Mouse (Mus musculus): ENCODE results near the gene Lce1a2. TPM values are rescaled to one million over a fixed set of nuclear protein-coding genes. Genes with fewer than 3 reads are reported as not detected.

The Lce1a2 gene
- polyA plus RNA-seq, 1 experiment from 2014 or later = not detected

DNA sequence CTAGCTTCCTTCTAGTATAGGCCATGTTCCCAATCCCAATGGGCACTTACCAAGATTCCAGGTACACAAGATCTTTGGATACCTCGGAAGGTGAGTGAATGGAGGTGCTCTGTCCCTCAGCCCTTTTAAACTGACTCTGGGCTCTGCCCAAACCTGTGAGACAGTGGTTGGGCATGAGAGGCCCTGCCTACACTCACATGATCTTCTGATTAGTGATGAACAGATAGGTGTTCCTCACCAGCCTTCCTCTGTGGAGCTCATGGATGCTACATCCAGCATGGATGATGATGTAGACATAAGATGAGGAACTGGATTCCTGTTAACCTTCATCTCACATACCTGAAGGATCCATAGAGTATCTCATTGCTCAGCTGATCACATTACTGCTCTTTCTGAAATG lies 21.9 kb downstream of the Lce1a2 start, which contains the start of gene Lce1a1:
TSS of gene Lce1a1 (minus strand) at position 101 of the 400 bp plus-strand sequence.
- 84% methylated on average over 1 of the region's 1 CpGs for WGBS
- Histone ChIP-seq H3K27ac (ENCODE audit: low read depth, low read length) (no peak within 1 kb of the TSS), H3K9me3 (ENCODE audit: control insufficient read depth, low read length) (no peaks in the 10 kb centered on the region), H3K4me3 (ENCODE audit: low read depth, low read length) (no peak within 1 kb of the TSS), H3K4me2 (replicated peaks; ENCODE audit: low read depth, low read length) (no peak within 1 kb of the TSS), H3K27me3 (ENCODE audit: control insufficient read depth, insufficient read depth, low read length) (no peaks in the 10 kb centered on the region), H3K4me1 (replicated peaks; ENCODE audit: control insufficient read depth, insufficient read depth, low read length) (no peaks in the 10 kb centered on the region), H3K9ac (ENCODE audit: low read depth, low read length) (no peak within 1 kb of the TSS), H3K36me3 (ENCODE audit: control insufficient read depth, insufficient read depth, low read length) (no peaks in the 10 kb centered on the region)
- DNase-seq (ENCODE audit: low spot score) (no peak), ATAC-seq (ENCODE audit: low FRiP score) (no peak)

DNA sequence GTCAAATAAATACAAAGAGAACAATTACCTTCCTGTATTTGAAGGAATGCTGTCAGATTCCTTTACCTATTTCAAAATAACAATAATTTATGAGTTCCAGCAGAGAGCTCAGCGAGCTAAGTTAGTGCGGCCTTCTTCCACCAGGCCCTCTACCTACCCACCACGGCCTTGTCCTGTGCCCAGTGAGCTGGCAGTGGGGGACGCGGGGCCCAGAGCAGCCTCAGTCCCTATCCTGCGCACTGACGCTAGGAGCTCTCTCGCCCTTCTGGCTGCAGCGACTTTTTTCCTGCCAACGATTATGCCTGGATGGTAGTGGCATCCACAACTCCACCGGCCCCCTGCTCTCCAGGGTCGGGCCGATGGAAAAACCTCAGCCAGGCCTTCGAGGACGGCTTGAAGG lies 30.3 kb downstream of the Lce1a2 start:
- 92% methylated on average over 15 of the region's 15 CpGs for WGBS

DNA sequence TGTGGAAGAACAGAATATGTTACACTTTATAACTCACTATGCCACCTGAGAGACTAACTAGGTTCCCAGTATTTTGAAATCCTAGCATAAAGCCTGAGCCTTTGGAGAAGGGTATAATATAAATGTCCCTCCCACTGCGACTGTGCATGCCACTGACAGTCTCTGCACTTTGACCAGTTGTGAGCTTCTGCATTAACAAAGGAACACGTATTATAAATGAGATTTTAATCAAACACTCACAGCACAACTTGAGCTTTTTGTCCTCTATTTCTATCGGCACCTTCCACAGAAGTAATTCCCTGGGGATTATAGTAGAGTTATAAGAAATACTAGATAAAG lies 31.5 kb downstream of the Lce1a2 start:
- H3K36me3 ChIP-seq (ENCODE audit: control insufficient read depth, insufficient read depth, low read length) = no peaks in the 10 kb centered on the region
- ATAC-seq (ENCODE audit: low FRiP score) = no peak
- no peaks in the 10 kb centered on the region for H3K4me1 ChIP-seq (replicated peaks; ENCODE audit: control insufficient read depth, insufficient read depth, low read length)
- 80% methylated on average over 3 of the region's 3 CpGs for WGBS
- H3K9ac ChIP-seq (ENCODE audit: low read depth, low read length) = no peak overlapping the region
- no peaks in the 10 kb centered on the region for H3K27me3 ChIP-seq (ENCODE audit: control insufficient read depth, insufficient read depth, low read length)
- no peak overlapping the region for H3K27ac ChIP-seq (ENCODE audit: low read depth, low read length)
- no peaks in the 10 kb centered on the region for H3K9me3 ChIP-seq (ENCODE audit: control insufficient read depth, low read length)
- H3K4me3 ChIP-seq (ENCODE audit: low read depth, low read length) = no peak overlapping the region
- no peak for DNase-seq (ENCODE audit: low spot score)
- H3K4me2 ChIP-seq (replicated peaks; ENCODE audit: low read depth, low read length) = no peak overlapping the region

More for the DNA sequence above, 30.3 kb downstream of the Lce1a2 start:
- ATAC-seq (ENCODE audit: low FRiP score) (no peak), DNase-seq (ENCODE audit: low spot score) (no peak)
- Histone ChIP-seq H3K9me3 (ENCODE audit: control insufficient read depth, low read length) (no peaks in the 10 kb centered on the region), H3K4me3 (ENCODE audit: low read depth, low read length) (no peak overlapping the region), H3K9ac (ENCODE audit: low read depth, low read length) (no peak overlapping the region), H3K4me1 (replicated peaks; ENCODE audit: control insufficient read depth, insufficient read depth, low read length) (no peaks in the 10 kb centered on the region), H3K36me3 (ENCODE audit: control insufficient read depth, insufficient read depth, low read length) (no peaks in the 10 kb centered on the region), H3K4me2 (replicated peaks; ENCODE audit: low read depth, low read length) (no peak overlapping the region), H3K27me3 (ENCODE audit: control insufficient read depth, insufficient read depth, low read length) (no peaks in the 10 kb centered on the region), H3K27ac (ENCODE audit: low read depth, low read length) (no peak overlapping the region)

DNA sequence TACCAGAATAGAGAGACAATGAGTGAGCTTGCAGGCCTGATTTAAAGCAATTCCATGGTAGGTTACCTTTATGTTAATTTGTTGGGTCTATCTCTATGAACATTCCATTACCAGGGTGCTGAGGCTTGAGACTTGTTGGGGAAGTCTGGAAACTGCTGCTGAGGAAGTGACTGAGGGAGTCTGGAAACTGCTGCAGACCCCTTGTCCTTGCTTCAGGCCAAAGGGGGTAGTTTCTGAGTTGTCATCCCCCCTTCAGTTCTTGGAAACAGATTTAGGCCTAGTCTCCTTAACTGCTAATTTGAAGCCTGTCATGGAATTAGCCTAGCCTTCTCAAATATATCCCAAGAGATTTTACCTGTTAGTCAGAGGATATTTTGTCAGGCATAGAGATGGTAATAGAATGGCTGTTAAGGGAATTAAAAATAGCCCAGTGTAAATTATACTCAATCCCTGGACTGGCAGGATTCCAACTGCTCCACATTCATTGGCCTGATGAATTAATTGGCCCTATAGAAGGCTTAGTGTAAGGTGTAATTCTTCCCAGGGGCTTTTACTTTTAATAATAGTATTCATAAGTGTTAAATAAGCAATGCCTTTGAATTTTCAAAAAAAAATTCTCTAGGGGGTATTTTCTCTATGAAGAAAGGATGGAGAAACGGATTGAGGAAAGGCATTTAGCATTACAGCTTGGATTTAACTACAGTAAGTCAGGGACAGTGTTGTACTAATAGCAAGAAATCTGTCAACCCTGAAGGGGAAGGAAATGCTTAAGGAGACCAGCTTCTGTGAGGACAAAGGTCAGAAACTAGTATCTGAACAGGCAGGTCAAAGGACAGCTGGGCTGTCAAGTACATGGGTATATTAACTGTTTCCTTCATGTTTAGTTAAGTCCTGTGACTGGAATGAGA lies 32.1 kb downstream of the Lce1a2 start:
- H3K27me3 ChIP-seq (ENCODE audit: control insufficient read depth, insufficient read depth, low read length) = no peaks in the 10 kb centered on the region
- WGBS = 56% methylated on average over 1 of the region's 1 CpGs
- H3K9me3 ChIP-seq (ENCODE audit: control insufficient read depth, low read length) = no peaks in the 10 kb centered on the region
- H3K4me3 ChIP-seq (ENCODE audit: low read depth, low read length) = no peak overlapping the region
- H3K9ac ChIP-seq (ENCODE audit: low read depth, low read length) = no peak overlapping the region
- DNase-seq (ENCODE audit: low spot score) (no peak), ATAC-seq (ENCODE audit: low FRiP score) (no peak)
- no peak overlapping the region for H3K27ac ChIP-seq (ENCODE audit: low read depth, low read length)
- H3K4me1 ChIP-seq (replicated peaks; ENCODE audit: control insufficient read depth, insufficient read depth, low read length) = no peaks in the 10 kb centered on the region
- no peak overlapping the region for H3K4me2 ChIP-seq (replicated peaks; ENCODE audit: low read depth, low read length)
- H3K36me3 ChIP-seq (ENCODE audit: control insufficient read depth, insufficient read depth, low read length) = no peaks in the 10 kb centered on the region

DNA sequence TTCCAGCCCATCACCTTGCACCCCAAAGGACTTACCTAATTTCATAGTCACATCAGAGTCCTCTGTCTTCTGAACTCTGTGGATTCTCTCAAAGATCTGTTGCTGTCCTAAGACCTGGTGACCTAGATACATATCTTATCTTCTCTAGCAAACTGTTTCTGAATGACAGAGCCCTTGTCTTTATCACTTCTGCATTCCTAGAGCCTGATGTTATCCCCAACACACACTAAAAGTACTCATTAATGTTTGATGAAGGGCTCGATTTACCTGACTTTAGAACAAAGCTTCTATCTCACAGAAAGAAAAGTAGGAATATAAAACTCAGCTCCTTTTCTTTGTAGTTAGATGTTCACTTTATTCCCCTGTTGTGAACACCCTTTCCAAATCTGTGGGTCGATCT lies 48.6 kb downstream of the Lce1a2 start, which contains the start of gene Lce6a:
TSS of gene Lce6a (minus strand) at position 101 of the 400 bp plus-strand sequence.
- no peak within 1 kb of the TSS for H3K4me3 ChIP-seq (ENCODE audit: low read depth, low read length)
- no peaks in the 10 kb centered on the region for H3K4me1 ChIP-seq (replicated peaks; ENCODE audit: control insufficient read depth, insufficient read depth, low read length)
- no peak within 1 kb of the TSS for H3K9ac ChIP-seq (ENCODE audit: low read depth, low read length)
- DNase-seq (ENCODE audit: low spot score) (no peak), ATAC-seq (ENCODE audit: low FRiP score) (no peak)
- no peak within 1 kb of the TSS for H3K27ac ChIP-seq (ENCODE audit: low read depth, low read length)
- no peaks in the 10 kb centered on the region for H3K27me3 ChIP-seq (ENCODE audit: control insufficient read depth, insufficient read depth, low read length)
- WGBS = 86% methylated on average over 2 of the region's 2 CpGs
- no peaks in the 10 kb centered on the region for H3K9me3 ChIP-seq (ENCODE audit: control insufficient read depth, low read length)
- H3K36me3 ChIP-seq (ENCODE audit: control insufficient read depth, insufficient read depth, low read length) = no peaks in the 10 kb centered on the region
- no peak within 1 kb of the TSS for H3K4me2 ChIP-seq (replicated peaks; ENCODE audit: low read depth, low read length)

Other genes with a start within 250 kb of the Lce1a2 start
- gene Gm9774, start 240.9 kb downstream of the Lce1a2 start, polyA plus RNA-seq (2014; fragmentation: Nextera tagmentation; extraction: Ambion mirVana) = 5.6 and 5.9 TPM in 2 replicates
- not detected in 2 replicates for gene Sprr2k, start 237.7 kb downstream of the Lce1a2 start, polyA plus RNA-seq (2014; fragmentation: Nextera tagmentation; extraction: Ambion mirVana)
- not detected in 2 replicates for gene Sprr1b, start 231.5 kb downstream of the Lce1a2 start, polyA plus RNA-seq (2014; fragmentation: Nextera tagmentation; extraction: Ambion mirVana)
- not detected in 2 replicates for gene Sprr3, start 211.6 kb downstream of the Lce1a2 start, polyA plus RNA-seq (2014; fragmentation: Nextera tagmentation; extraction: Ambion mirVana)
- gene Sprr1a, start 184.4 kb downstream of the Lce1a2 start, polyA plus RNA-seq (2014; fragmentation: Nextera tagmentation; extraction: Ambion mirVana) = not detected in 2 replicates
- not detected in 2 replicates for gene Sprr4, start 169.8 kb downstream of the Lce1a2 start, polyA plus RNA-seq (2014; fragmentation: Nextera tagmentation; extraction: Ambion mirVana)
- not detected in 2 replicates for gene 2310046K23Rik, start 135.8 kb downstream of the Lce1a2 start, polyA plus RNA-seq (2014; fragmentation: Nextera tagmentation; extraction: Ambion mirVana)
- not detected in 2 replicates for gene Ivl, start 96.6 kb downstream of the Lce1a2 start, polyA plus RNA-seq (2014; fragmentation: Nextera tagmentation; extraction: Ambion mirVana)
- not detected in 2 replicates for gene Smcp, start 81.3 kb downstream of the Lce1a2 start, polyA plus RNA-seq (2014; fragmentation: Nextera tagmentation; extraction: Ambion mirVana)
- not detected in 2 replicates for gene 2210017I01Rik, start 62.8 kb downstream of the Lce1a2 start, polyA plus RNA-seq (2014; fragmentation: Nextera tagmentation; extraction: Ambion mirVana)
- not detected in 2 replicates for gene Lce6a, start 48.7 kb downstream of the Lce1a2 start, polyA plus RNA-seq (2014; fragmentation: Nextera tagmentation; extraction: Ambion mirVana)
- gene Lce1a1, start 22.0 kb downstream of the Lce1a2 start, polyA plus RNA-seq (2014; fragmentation: Nextera tagmentation; extraction: Ambion mirVana) = not detected in 2 replicates
- gene Lce1b, start 13.4 kb downstream of the Lce1a2 start, polyA plus RNA-seq (2014; fragmentation: Nextera tagmentation; extraction: Ambion mirVana) = not detected in 2 replicates
- gene Lce1c, start 8.9 kb upstream of the Lce1a2 start, polyA plus RNA-seq (2014; fragmentation: Nextera tagmentation; extraction: Ambion mirVana) = not detected in 2 replicates
- gene Lce1d, start 16.9 kb upstream of the Lce1a2 start, polyA plus RNA-seq (2014; fragmentation: Nextera tagmentation; extraction: Ambion mirVana) = not detected in 2 replicates
- gene Lce1e, start 38.8 kb upstream of the Lce1a2 start, polyA plus RNA-seq (2014; fragmentation: Nextera tagmentation; extraction: Ambion mirVana) = not detected in 2 replicates
- not detected in 2 replicates for gene Lce1f, start 50.0 kb upstream of the Lce1a2 start, polyA plus RNA-seq (2014; fragmentation: Nextera tagmentation; extraction: Ambion mirVana)
- gene Gm38119, start 68.8 kb upstream of the Lce1a2 start, polyA plus RNA-seq (2014; fragmentation: Nextera tagmentation; extraction: Ambion mirVana) = not detected in 2 replicates
- gene Lce1g, start 82.0 kb upstream of the Lce1a2 start, polyA plus RNA-seq (2014; fragmentation: Nextera tagmentation; extraction: Ambion mirVana) = not detected in 2 replicates
- not detected in 2 replicates for gene Lce1h, start 94.8 kb upstream of the Lce1a2 start, polyA plus RNA-seq (2014; fragmentation: Nextera tagmentation; extraction: Ambion mirVana)
- gene Lce1i, start 108.6 kb upstream of the Lce1a2 start, polyA plus RNA-seq (2014; fragmentation: Nextera tagmentation; extraction: Ambion mirVana) = not detected in 2 replicates
- gene Lce1j, start 120.2 kb upstream of the Lce1a2 start, polyA plus RNA-seq (2014; fragmentation: Nextera tagmentation; extraction: Ambion mirVana) = not detected in 2 replicates
- not detected in 2 replicates for gene Lce1k, start 137.6 kb upstream of the Lce1a2 start, polyA plus RNA-seq (2014; fragmentation: Nextera tagmentation; extraction: Ambion mirVana)
- not detected in 2 replicates for gene Kprp, start 156.9 kb upstream of the Lce1a2 start, polyA plus RNA-seq (2014; fragmentation: Nextera tagmentation; extraction: Ambion mirVana)
- not detected in 2 replicates for gene Lce1l, start 181.0 kb upstream of the Lce1a2 start, polyA plus RNA-seq (2014; fragmentation: Nextera tagmentation; extraction: Ambion mirVana)
- gene 2310050C09Rik, start 199.9 kb upstream of the Lce1a2 start, polyA plus RNA-seq (2014; fragmentation: Nextera tagmentation; extraction: Ambion mirVana) = not detected in 2 replicates